Mouse (Mus musculus): ENCODE results near the gene Fbxw4.

DNA sequence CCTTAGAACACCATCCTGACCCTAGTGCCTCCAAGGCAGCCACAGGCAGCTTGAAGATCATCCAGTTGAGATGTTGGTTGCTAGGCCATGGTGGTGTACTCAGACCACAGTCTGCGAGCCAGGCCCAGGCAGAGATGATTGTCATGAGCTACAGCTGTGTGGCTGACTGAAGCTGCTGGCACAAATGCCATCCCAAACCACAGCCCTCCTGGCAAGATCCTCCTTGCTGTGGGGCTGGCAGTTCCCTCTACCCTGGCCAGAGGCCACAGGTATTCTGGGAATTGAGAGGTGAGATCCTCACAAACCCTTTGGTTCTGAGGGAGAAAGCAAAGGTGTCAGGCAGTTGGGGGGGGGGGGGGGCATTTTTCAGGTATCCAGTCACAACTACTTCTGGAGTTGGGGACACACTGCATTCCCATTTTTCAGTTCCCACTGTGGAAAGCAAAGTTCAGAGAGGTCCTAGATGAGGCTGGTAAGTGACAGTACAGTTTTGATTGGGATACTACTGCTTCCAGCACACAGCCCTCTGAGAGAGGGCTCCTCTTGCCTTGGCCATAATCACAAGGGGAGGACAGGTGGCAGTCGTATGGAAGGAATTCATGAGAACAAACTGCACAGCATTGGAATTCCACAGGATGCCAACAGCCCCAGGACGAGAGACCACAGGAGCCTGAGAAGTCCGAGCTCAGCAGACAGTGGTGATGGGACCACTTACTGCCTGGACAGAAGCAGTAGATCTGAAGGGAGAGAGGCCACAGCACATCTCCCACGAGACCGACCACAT, 72.4 kb downstream of the Fbxw4 start:
- TF ChIP-seq CTCF (IDR thresholded peaks at IDR 0.05; ENCODE audit: low read depth) (no peak), EP300 (optimal IDR thresholded peaks at IDR 0.05) (no peak)

Data from stomach, postnatal 0 days (tissue).